Mouse (Mus musculus) macrophage (primary cell): ENCODE measurements around the gene Olfr1392. TPM values are rescaled to one million over a fixed set of nuclear protein-coding genes. Genes with fewer than 3 reads are reported as not detected.

Experiments
- H3K27ac ChIP-seq: fragments of 350-480 bp; formaldehyde crosslinking; 2 replicates; pipeline ENCODE4 v1.9.0; 2021
- H3K36me3 ChIP-seq: fragments of 350-480 bp; formaldehyde crosslinking; 2 replicates; pipeline ENCODE4 v1.9.0; 2021; ENCODE audit errors: inconsistent target
- H3K4me3 ChIP-seq: fragments of 350-480 bp; formaldehyde crosslinking; 2 replicates; pipeline ENCODE4 v1.9.0; 2021; ENCODE audit errors: inconsistent target
- H3K79me2 ChIP-seq: fragments of 350-480 bp; formaldehyde crosslinking; 2 replicates; pipeline ENCODE4 v1.9.0; 2021; ENCODE audit errors: inconsistent target
- WGBS: methylation state at CpG from one replicate; pipeline ENCODE4 v1.1.7; 2026; ENCODE audit warnings: inconsistent platforms; ENCODE audit not compliant: missing documents; 5-methylcytosine and 5-hydroxymethylcytosine counted together
- polyA plus RNA-seq: library from polyadenylated mRNA; stranded (reverse); fragments of 250-400 nt; gene quantifications from 3 replicates; pipeline ENCODE4 v1.2.4, GENCODE M21; 2018; ENCODE audit warnings: inconsistent platforms

Olfr1392 gene
- polyA plus RNA-seq, 1 experiment from 2014 or later: 0.16 TPM

GRCm38 (mm10) chr11:49263149-49263548 is 21.9 kb upstream of the Olfr1392 start:
- H3K79me2 ChIP-seq: peaks cover 56% of the 10 kb centered on the region
- peaks cover 52% of the 10 kb centered on the region for H3K36me3 ChIP-seq
- no peak overlapping the region for H3K4me3 ChIP-seq
- 78% methylated on average over 6 of the region's 6 CpGs for WGBS
- no peak overlapping the region for H3K27ac ChIP-seq

- peaks cover 47% of the 10 kb centered on the region for H3K79me2 ChIP-seq
- no peak overlapping the region for H3K4me3 ChIP-seq
- peaks cover 52% of the 10 kb centered on the region for H3K36me3 ChIP-seq
- WGBS: 92% methylated on average over 7 of the region's 7 CpGs
- no peak overlapping the region for H3K27ac ChIP-seq
Observed at GRCm38 (mm10) chr11:49264081-49264480, 21.0 kb upstream of the Olfr1392 start.

GRCm38 (mm10) chr11:49264622-49265021 is 20.5 kb upstream of the Olfr1392 start:
- no peak overlapping the region for H3K27ac ChIP-seq
- H3K79me2 ChIP-seq: peaks cover 42% of the 10 kb centered on the region
- H3K4me3 ChIP-seq: no peak overlapping the region
- 86% methylated on average over 11 of the region's 11 CpGs for WGBS
- H3K36me3 ChIP-seq: peaks cover 47% of the 10 kb centered on the region

DNA sequence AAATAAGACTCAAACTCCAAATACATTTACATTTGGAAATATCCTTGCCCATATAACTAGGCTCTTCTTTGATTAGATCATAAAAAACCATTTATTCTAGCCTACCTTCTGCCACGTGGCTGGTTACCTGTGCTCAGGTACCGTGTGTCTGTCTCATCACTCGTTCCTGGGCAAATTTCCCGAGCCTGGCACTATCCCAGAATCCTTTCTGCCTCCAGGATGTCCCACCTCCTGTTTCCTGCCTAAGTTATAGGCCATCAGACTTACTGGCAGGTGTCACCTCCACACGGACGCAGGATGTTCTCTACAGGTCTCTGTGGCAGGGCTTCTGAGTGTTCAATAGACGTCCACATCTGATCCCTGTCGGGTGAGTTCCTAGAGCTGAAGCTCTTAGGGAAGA is 20.0 kb upstream of the Olfr1392 start:
- Histone ChIP-seq H3K4me3 (no peak overlapping the region), H3K79me2 (peaks cover 37% of the 10 kb centered on the region), H3K27ac (no peak overlapping the region), H3K36me3 (peaks cover 43% of the 10 kb centered on the region)
- WGBS: 90% methylated on average over 8 of the region's 8 CpGs

GRCm38 (mm10) chr11:49266671-49267070 is 18.4 kb upstream of the Olfr1392 start:
- H3K27ac ChIP-seq: no peak overlapping the region
- H3K36me3 ChIP-seq: peaks cover 28% of the 10 kb centered on the region; the same call in 1 of the 2 replicates
- H3K79me2 ChIP-seq: peaks cover 21% of the 10 kb centered on the region
- WGBS: 85% methylated on average over 5 of the region's 6 CpGs
- no peak overlapping the region for H3K4me3 ChIP-seq

GRCm38 (mm10) chr11:49267316-49267715 is 17.8 kb upstream of the Olfr1392 start:
- WGBS: 93% methylated on average over 10 of the region's 10 CpGs
- peaks cover 15% of the 10 kb centered on the region for H3K79me2 ChIP-seq
- peaks cover 22% of the 10 kb centered on the region; the same call in 1 of the 2 replicates for H3K36me3 ChIP-seq
- no peak overlapping the region for H3K4me3 ChIP-seq
- H3K27ac ChIP-seq: no peak overlapping the region

DNA sequence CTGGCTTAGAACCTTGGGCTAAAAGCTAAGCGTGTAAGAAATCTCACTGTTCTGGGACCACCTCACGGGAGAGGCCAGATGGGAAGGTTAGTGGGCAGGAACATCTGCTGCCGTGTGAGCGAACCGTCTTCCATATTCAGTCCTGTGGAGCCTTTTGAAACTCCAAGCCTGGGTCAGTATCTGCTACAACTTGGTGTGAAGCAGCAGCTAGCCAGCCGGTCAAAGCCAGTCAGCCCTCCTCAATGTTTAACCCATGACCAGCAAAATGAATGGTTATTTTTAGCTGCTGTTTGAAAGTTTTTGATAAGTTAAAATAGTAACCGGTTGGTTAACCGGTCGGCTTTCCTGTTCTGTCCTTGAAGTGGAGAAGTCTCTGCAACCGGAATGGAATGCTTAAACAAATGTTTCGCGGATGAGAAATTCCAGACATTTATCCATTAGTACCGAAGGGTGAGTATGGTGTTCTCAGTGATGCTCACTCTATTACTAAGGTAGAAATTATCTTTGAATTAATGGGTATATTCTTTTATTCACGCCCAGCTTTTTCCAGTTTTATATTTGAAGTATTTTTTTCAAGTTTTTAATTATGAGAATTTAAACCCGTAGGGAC is 17.0 kb upstream of the Olfr1392 start:
- Histone ChIP-seq H3K27ac (no peak overlapping the region), H3K4me3 (no peak overlapping the region), H3K36me3 (peaks cover 14% of the 10 kb centered on the region; the same call in 1 of the 2 replicates), H3K79me2 (peaks cover 7% of the 10 kb centered on the region; the same call in 1 of the 2 replicates)
- WGBS: 92% methylated on average over 14 of the region's 15 CpGs

DNA sequence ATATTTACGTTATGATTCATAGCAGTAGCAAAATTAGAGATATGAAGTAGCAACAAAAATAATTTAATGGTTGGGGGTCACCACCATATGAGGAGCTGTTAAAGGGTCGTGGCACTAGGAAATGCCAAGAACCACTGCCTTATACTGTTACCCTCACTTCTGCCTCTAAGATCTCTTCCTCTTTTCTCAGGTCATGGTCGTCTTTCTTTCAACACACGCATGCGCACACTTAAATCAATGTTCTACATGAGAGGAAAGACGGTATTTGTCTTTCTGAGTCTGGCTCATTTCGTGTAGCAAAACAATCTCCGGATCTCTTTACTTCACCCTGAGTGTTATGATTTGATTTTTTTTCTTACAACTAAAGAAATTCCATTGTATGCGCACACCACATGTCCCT is 15.3 kb upstream of the Olfr1392 start:
- H3K27ac ChIP-seq: no peak overlapping the region
- WGBS: 70% methylated on average over 9 of the region's 9 CpGs
- no peak overlapping the region for H3K4me3 ChIP-seq
- H3K79me2 ChIP-seq: no peaks in the 10 kb centered on the region
- 0 out of 2 replicates have a peak, but pooled peaks cover 6% of the 10 kb centered on the region for H3K36me3 ChIP-seq

- H3K36me3 ChIP-seq: 0 out of 2 replicates have a peak, but pooled peaks cover under 1% of the 10 kb centered on the region
- H3K4me3 ChIP-seq: no peak overlapping the region
- H3K79me2 ChIP-seq: no peaks in the 10 kb centered on the region
- no peak overlapping the region for H3K27ac ChIP-seq
- WGBS: 93% methylated on average over 4 of the region's 4 CpGs
Observed at GRCm38 (mm10) chr11:49270368-49270767, 14.7 kb upstream of the Olfr1392 start.

DNA sequence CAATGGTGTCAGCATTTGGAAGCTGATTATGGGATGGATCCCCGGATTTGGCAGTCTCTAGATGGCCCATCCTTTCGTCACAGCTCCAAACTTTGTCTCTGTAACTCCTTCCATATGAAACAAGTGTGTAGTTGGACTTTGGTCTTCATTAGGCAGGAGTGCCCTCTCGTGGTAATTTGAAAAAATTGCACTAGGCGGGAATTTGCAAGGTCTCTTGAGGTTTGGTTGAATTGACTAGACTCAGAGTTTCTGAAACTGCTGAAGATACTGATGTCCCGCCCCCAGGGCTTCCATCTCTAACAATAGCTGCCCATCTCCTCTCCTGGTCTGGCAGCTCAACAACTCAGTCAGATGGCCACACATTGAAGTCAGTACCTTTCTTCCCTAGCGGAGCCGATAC is 13.7 kb upstream of the Olfr1392 start:
- Histone ChIP-seq H3K36me3 (no peaks in the 10 kb centered on the region), H3K79me2 (no peaks in the 10 kb centered on the region), H3K4me3 (no peak overlapping the region), H3K27ac (no peak overlapping the region)
- WGBS: 34% methylated on average over 7 of the region's 7 CpGs

- H3K79me2 ChIP-seq: no peaks in the 10 kb centered on the region
- H3K27ac ChIP-seq: no peak overlapping the region
- no peak overlapping the region for H3K4me3 ChIP-seq
- 92% methylated on average over 11 of the region's 11 CpGs for WGBS
- no peaks in the 10 kb centered on the region for H3K36me3 ChIP-seq
Observed at GRCm38 (mm10) chr11:49273834-49274519, 11.1 kb upstream of the Olfr1392 start.

GRCm38 (mm10) chr11:49278222-49278621 is 6.9 kb upstream of the Olfr1392 start, which contains the start of gene Olfr1393:
TSS of gene Olfr1393 (plus strand) at chr11:49278304.
- H3K4me3 ChIP-seq: no peak within 1 kb of the TSS
- no peak within 1 kb of the TSS for H3K27ac ChIP-seq
- 82% methylated on average over 3 of the region's 3 CpGs for WGBS
- H3K79me2 ChIP-seq: no peaks in the 10 kb centered on the region
- no peaks in the 10 kb centered on the region for H3K36me3 ChIP-seq

DNA sequence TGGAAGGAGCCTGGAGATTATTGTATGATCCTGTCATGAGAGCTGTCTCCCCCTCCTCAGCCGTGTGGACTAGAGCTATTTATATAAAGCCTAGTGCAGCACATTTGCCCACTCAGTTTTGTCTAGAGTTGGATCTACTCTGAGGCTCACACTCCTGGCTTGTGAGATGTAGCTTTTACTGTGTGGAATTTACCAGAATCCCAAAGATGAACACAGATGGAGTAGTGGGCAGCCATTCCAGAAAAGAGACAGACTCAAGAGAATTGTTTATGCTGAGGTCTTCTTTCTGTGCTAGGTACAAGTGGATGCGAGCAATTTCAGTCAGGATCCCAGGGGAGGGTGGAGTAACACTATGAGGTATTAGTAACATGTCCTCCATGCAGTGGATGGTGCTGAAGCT is 2.2 kb downstream of the Olfr1392 start:
- Histone ChIP-seq H3K4me3 (no peak overlapping the region), H3K36me3 (no peaks in the 10 kb centered on the region), H3K27ac (no peak overlapping the region), H3K79me2 (no peaks in the 10 kb centered on the region)
- 96% methylated on average over 2 of the region's 2 CpGs for WGBS

DNA sequence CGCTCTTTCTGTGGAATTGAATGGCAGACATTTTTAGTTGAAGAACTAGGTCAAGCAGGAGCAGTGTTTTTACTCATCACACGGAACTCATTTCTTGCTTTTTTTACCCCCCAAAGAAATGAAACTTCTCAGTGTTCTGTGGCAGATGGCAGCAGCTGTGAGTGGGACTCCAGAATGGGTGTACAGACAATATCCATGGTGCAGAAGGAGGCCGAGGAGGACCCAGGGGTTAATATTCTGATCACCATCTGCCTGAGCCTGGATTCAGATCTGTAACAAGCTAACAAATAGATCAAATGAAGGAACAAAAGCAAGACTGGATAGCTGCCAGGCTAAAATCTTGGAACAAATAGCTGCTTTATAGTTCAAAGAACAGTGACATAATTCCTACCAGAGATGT is 7.7 kb downstream of the Olfr1392 start:
- Histone ChIP-seq H3K79me2 (no peaks in the 10 kb centered on the region), H3K4me3 (no peak overlapping the region), H3K27ac (no peak overlapping the region), H3K36me3 (no peaks in the 10 kb centered on the region)
- 84% methylated on average over 3 of the region's 3 CpGs for WGBS

DNA sequence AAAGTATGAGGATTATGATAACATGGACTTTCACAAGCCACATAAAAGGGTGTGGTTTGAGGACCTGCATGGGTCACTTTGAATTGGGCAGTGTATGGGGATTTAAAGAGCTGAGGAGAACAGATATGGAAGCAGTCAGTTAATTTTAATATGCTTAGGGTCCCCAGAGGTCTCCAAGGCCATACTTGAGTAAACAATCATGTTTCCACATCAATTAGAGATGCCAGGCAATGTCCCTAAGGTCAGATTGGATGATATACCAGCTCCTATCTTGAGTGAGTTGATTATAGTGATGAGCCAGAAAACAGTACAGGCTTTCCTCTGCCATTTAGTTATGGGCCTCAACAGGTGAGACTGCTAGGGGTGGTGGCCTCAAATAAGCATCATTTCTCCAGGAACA is 19.4 kb downstream of the Olfr1392 start, which contains the start of gene Olfr10:
Olfr10 (plus strand) TSS at position 301 of the 400 bp plus-strand sequence.
- H3K79me2 ChIP-seq: no peaks in the 10 kb centered on the region
- H3K4me3 ChIP-seq: no peak within 1 kb of the TSS
- no peak within 1 kb of the TSS for H3K27ac ChIP-seq
- no peaks in the 10 kb centered on the region for H3K36me3 ChIP-seq
